Mouse (Mus musculus): ENCODE measurements at regions not wholly inside any gene's neighbourhood (a gene's known extent, or its start where the extent isn't known, plus 50 kb on each side); places are given as distances from the start of the nearest gene placed in this dataset.

GRCm38 (mm10) chr5:111813090-111813753, 79.5 kb downstream of the Gm26897 start:
- Histone ChIP-seq H3K9me3 (ENCODE audit: low read length) (no peaks in the 10 kb centered on the region), H3K4me3 (ENCODE audit: low read depth, low read length) (no peak overlapping the region), H3K36me3 (ENCODE audit: insufficient read depth) (no peaks in the 10 kb centered on the region), H3K4me1 (ENCODE audit: insufficient read depth) (peaks cover 11% of the 10 kb centered on the region), H3K9ac (no peak overlapping the region), H3K4me2 (ENCODE audit: low read depth) (no peak overlapping the region), H3K27ac (ENCODE audit: low read depth, low read length) (peak overlapping the region; percentile 67), H3K27me3 (ENCODE audit: insufficient read depth, low read length) (no peaks in the 10 kb centered on the region)
- peak; percentile 82 for ATAC-seq
- 34% methylated on average over 6 of the region's 6 CpGs for WGBS
- no peak for TF ChIP-seq CTCF (IDR thresholded peaks at IDR 0.05; ENCODE audit: low read depth)
- peak; percentile 86 for DNase-seq

GRCm38 (mm10) chr5:111814893-111815760, 81.4 kb downstream of the Gm26897 start:
- no peak overlapping the region for H3K4me3 ChIP-seq (ENCODE audit: low read depth, low read length)
- peaks cover 11% of the 10 kb centered on the region for H3K4me1 ChIP-seq (ENCODE audit: insufficient read depth)
- no peaks in the 10 kb centered on the region for H3K27me3 ChIP-seq (ENCODE audit: insufficient read depth, low read length)
- no peak overlapping the region for H3K27ac ChIP-seq (ENCODE audit: low read depth, low read length)
- 89% methylated on average over 20 of the region's 20 CpGs for WGBS
- no peaks in the 10 kb centered on the region for H3K36me3 ChIP-seq (ENCODE audit: insufficient read depth)
- ATAC-seq (no peak), DNase-seq (no peak)
- no peak overlapping the region for H3K4me2 ChIP-seq (ENCODE audit: low read depth)
- H3K9me3 ChIP-seq (ENCODE audit: low read length), result no peaks in the 10 kb centered on the region
- H3K9ac ChIP-seq, result no peak overlapping the region
- TF ChIP-seq CTCF (IDR thresholded peaks at IDR 0.05; ENCODE audit: low read depth), result no peak

- ATAC-seq, result no peak
- no peak overlapping the region for H3K9ac ChIP-seq
- H3K27ac ChIP-seq (ENCODE audit: low read depth, low read length), result no peak overlapping the region
- DNase-seq, result no peak
- no peaks in the 10 kb centered on the region for H3K27me3 ChIP-seq (ENCODE audit: insufficient read depth, low read length)
- 75% methylated on average over 9 of the region's 9 CpGs for WGBS
- H3K4me2 ChIP-seq (ENCODE audit: low read depth), result no peak overlapping the region
- no peaks in the 10 kb centered on the region for H3K36me3 ChIP-seq (ENCODE audit: insufficient read depth)
- no peak for TF ChIP-seq CTCF (IDR thresholded peaks at IDR 0.05; ENCODE audit: low read depth)
- H3K4me1 ChIP-seq (ENCODE audit: insufficient read depth), result no peaks in the 10 kb centered on the region
- H3K9me3 ChIP-seq (ENCODE audit: low read length), result no peaks in the 10 kb centered on the region
- no peak overlapping the region for H3K4me3 ChIP-seq (ENCODE audit: low read depth, low read length)
These were observed 87.2 kb downstream of the Gm26897 start for GRCm38 (mm10) chr5:111820963-111821362.

DNA sequence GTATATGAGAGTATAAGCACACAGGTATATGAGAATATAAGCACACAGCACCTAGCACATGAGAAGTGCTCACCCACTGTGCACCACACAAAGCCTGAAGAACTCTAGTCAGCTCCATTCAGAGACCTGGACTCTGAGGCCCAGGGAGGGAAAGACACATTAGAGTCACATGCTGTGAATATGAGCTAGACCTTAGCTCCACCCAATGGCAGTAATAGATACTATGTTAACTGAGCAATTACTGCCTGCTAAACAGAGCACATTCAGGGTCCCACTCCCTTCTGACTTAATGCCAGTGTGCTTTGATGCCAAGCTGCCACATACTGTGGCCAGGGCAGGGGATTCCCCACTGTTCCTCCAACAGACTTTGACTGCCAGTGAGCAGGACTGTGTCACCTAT, 89.2 kb downstream of the Gm26897 start:
- Histone ChIP-seq H3K9me3 (ENCODE audit: low read length) (no peaks in the 10 kb centered on the region), H3K4me2 (ENCODE audit: low read depth) (no peak overlapping the region), H3K9ac (no peak overlapping the region), H3K4me1 (ENCODE audit: insufficient read depth) (no peaks in the 10 kb centered on the region), H3K27me3 (ENCODE audit: insufficient read depth, low read length) (no peaks in the 10 kb centered on the region), H3K27ac (ENCODE audit: low read depth, low read length) (no peak overlapping the region), H3K36me3 (ENCODE audit: insufficient read depth) (no peaks in the 10 kb centered on the region), H3K4me3 (ENCODE audit: low read depth, low read length) (no peak overlapping the region)
- TF ChIP-seq CTCF (IDR thresholded peaks at IDR 0.05; ENCODE audit: low read depth), result no peak
- no peak for ATAC-seq
- no peak for DNase-seq

- no peak overlapping the region for H3K9ac ChIP-seq
- 37% methylated on average over 4 of the region's 4 CpGs for WGBS
- no peaks in the 10 kb centered on the region for H3K9me3 ChIP-seq (ENCODE audit: low read length)
- no peaks in the 10 kb centered on the region for H3K27me3 ChIP-seq (ENCODE audit: insufficient read depth, low read length)
- no peak for DNase-seq
- H3K27ac ChIP-seq (ENCODE audit: low read depth, low read length), result no peak overlapping the region
- TF ChIP-seq CTCF (IDR thresholded peaks at IDR 0.05; ENCODE audit: low read depth), result no peak
- H3K36me3 ChIP-seq (ENCODE audit: insufficient read depth), result no peaks in the 10 kb centered on the region
- H3K4me3 ChIP-seq (ENCODE audit: low read depth, low read length), result no peak overlapping the region
- ATAC-seq, result no peak
- H3K4me2 ChIP-seq (ENCODE audit: low read depth), result no peak overlapping the region
- no peaks in the 10 kb centered on the region for H3K4me1 ChIP-seq (ENCODE audit: insufficient read depth)
These were observed 89.7 kb downstream of the Gm26897 start for GRCm38 (mm10) chr5:111823420-111823819.

- no peaks in the 10 kb centered on the region for H3K27me3 ChIP-seq (ENCODE audit: insufficient read depth, low read length)
These were observed 90.1 kb downstream of the Gm26897 start for GRCm38 (mm10) chr5:111823842-111824241.

GRCm38 (mm10) chr5:111824600-111825130, 90.9 kb downstream of the Gm26897 start:
- no peaks in the 10 kb centered on the region for H3K36me3 ChIP-seq (ENCODE audit: insufficient read depth)
- no peak for ATAC-seq
- TF ChIP-seq CTCF (IDR thresholded peaks at IDR 0.05; ENCODE audit: low read depth), result no peak
- no peak overlapping the region for H3K9ac ChIP-seq
- H3K4me3 ChIP-seq (ENCODE audit: low read depth, low read length), result no peak overlapping the region
- 72% methylated on average over 4 of the region's 4 CpGs for WGBS
- H3K27me3 ChIP-seq (ENCODE audit: insufficient read depth, low read length), result no peaks in the 10 kb centered on the region
- DNase-seq, result no peak
- H3K27ac ChIP-seq (ENCODE audit: low read depth, low read length), result no peak overlapping the region
- no peak overlapping the region for H3K4me2 ChIP-seq (ENCODE audit: low read depth)
- no peaks in the 10 kb centered on the region for H3K9me3 ChIP-seq (ENCODE audit: low read length)
- H3K4me1 ChIP-seq (ENCODE audit: insufficient read depth), result no peaks in the 10 kb centered on the region

More at GRCm38 (mm10) chr5:111823842-111824241, 90.1 kb downstream of the Gm26897 start:
- no peaks in the 10 kb centered on the region for H3K4me1 ChIP-seq (ENCODE audit: insufficient read depth)
- no peak overlapping the region for H3K4me2 ChIP-seq (ENCODE audit: low read depth)
- TF ChIP-seq CTCF (IDR thresholded peaks at IDR 0.05; ENCODE audit: low read depth), result no peak
- no peak for DNase-seq
- no peak overlapping the region for H3K4me3 ChIP-seq (ENCODE audit: low read depth, low read length)
- H3K9me3 ChIP-seq (ENCODE audit: low read length), result no peaks in the 10 kb centered on the region
- WGBS, result 38% methylated on average over 5 of the region's 5 CpGs
- H3K36me3 ChIP-seq (ENCODE audit: insufficient read depth), result no peaks in the 10 kb centered on the region
- ATAC-seq, result no peak
- no peak overlapping the region for H3K9ac ChIP-seq
- H3K27ac ChIP-seq (ENCODE audit: low read depth, low read length), result no peak overlapping the region

Measured in forebrain, postnatal 0 days (tissue).